Mouse (Mus musculus) megakaryocyte, embryonic 14.5 days (primary cell): Measurements from ENCODE around the gene Sik1.

ENCODE experiments used
- FLI1 ChIP-seq: IDR thresholded peaks from 2 replicates; pipeline ENCODE4 v1.6.1; 2012; ENCODE audit warnings: low read length, inconsistent platforms, mixed read lengths
- GATA1 ChIP-seq: IDR thresholded peaks from 3 replicates; pipeline ENCODE4 v1.6.1; 2012; ENCODE audit warnings: mixed read lengths, low read length, inconsistent platforms, borderline replicate concordance

- TF ChIP-seq GATA1 (no peak), FLI1 (no peak)
Observed at GRCm38 (mm10) chr17:31865636-31866035, 10.0 kb upstream of the Sik1 start.
